In the genomic region with DNA sequence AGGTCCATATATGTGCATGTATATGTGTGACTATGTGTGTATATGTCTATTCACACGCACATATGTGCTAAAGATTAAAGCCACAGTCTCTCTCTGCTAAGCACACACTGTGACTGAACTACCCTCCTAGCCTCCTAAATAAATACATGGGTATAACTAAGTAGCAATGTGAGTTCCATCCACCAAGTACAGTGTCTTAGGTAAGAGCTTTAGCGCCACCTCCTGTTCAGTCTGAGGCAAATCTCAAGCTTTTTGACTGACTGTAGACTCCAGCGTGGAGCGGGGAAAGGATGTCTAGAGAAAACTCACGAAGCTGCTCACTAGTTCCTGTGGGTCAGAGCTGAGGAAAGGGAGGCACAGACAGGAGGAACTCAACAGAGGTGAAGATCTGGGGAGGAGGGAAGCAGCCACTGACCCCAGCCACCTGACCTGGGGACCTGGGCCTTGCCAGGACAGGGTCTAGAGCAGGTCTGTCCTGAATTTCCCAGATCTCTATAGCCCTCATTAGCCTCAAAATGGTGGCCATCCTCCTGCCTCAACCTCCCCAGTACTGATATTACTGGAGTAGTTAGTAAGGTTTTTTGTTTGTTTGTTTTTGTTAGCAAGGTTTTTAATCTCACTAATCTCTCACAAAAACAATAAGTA, we compare ENCODE assay signal across 7 mouse cellular contexts. TPM values are rescaled to one million over a fixed set of nuclear protein-coding genes. Genes with fewer than 3 reads are reported as not detected.
DNase-seq lines count a peak whose midpoint lies in the region; ATAC-seq and TF ChIP-seq lines count a peak whose summit lies in the region.

No protein-coding gene starts in this region.

- no peak overlapping the region for H3K4me3 ChIP-seq in MEL (ENCODE audit: control insufficient read depth in 1 of 2, insufficient read depth in 1 of 2, low read depth in 2 of 2, low read length in 2 of 2)
- no peak overlapping the region for H3K4me3 ChIP-seq in heart, embryonic 14.5 days (ENCODE audit: control insufficient read depth in 1 of 2, insufficient read depth in 1 of 2, low read depth in 1 of 2, low read length in 2 of 2)
- H3K4me3 ChIP-seq in kidney, embryonic 15.5 days (replicated peaks), result no peak overlapping the region
- H3K4me3 ChIP-seq in lung, embryonic 15.5 days, result no peak overlapping the region

- no peaks in the 10 kb centered on the region for H3K9me3 ChIP-seq in MEL (replicated peaks; ENCODE audit: insufficient read depth, low read length)
- H3K9me3 ChIP-seq in heart, embryonic 14.5 days (ENCODE audit: control insufficient read depth, low read length), result no peaks in the 10 kb centered on the region
- H3K9me3 ChIP-seq in kidney, embryonic 15.5 days (replicated peaks), result no peaks in the 10 kb centered on the region
- no peaks in the 10 kb centered on the region for H3K9me3 ChIP-seq in lung, embryonic 15.5 days

- H3K9ac ChIP-seq in MEL (ENCODE audit: control insufficient read depth, low read depth, low read length, poor library complexity, severe bottlenecking), result no peak overlapping the region
- H3K9ac ChIP-seq in heart, embryonic 14.5 days (ENCODE audit: low read length), result no peak overlapping the region
- no peak overlapping the region for H3K9ac ChIP-seq in kidney, embryonic 15.5 days
- no peak overlapping the region for H3K9ac ChIP-seq in lung, embryonic 15.5 days

- H3K27me3 ChIP-seq in MEL (ENCODE audit: control insufficient read depth in 1 of 2, insufficient read depth in 2 of 2, low read length in 2 of 2), result peaks cover 0 to 4% of the 10 kb centered on the region in 2 experiments; a peak in 1 of 4 replicates
- H3K27me3 ChIP-seq in heart, embryonic 14.5 days (ENCODE audit: control insufficient read depth, insufficient read depth, low read length), result no peaks in the 10 kb centered on the region
- no peaks in the 10 kb centered on the region for H3K27me3 ChIP-seq in kidney, embryonic 15.5 days
- H3K27me3 ChIP-seq in lung, embryonic 15.5 days, result no peaks in the 10 kb centered on the region

- peak; percentile 86 for ATAC-seq in CD4-positive, CD25-positive, alpha-beta regulatory T cell, adult 4 months
- ATAC-seq in heart, embryonic 14.5 days (ENCODE audit: insufficient number of reproducible peaks, insufficient read depth, low FRiP score, low read depth), result peak; percentile 59; the same call in 1 of the 2 replicates
- ATAC-seq in kidney, embryonic 15.5 days (replicated peaks; ENCODE audit: low FRiP score), result peak; percentile 71
- peak; percentile 52 for ATAC-seq in lung, embryonic 15.5 days (ENCODE audit: borderline replicate concordance, extremely low read depth, low FRiP score, low TSS enrichment)

- H3K4me1 ChIP-seq in MEL (ENCODE audit: control insufficient read depth in 1 of 2, insufficient read depth in 2 of 2, low read length in 2 of 2), result no peaks in the 10 kb centered on the region
- H3K4me1 ChIP-seq in heart, embryonic 14.5 days (ENCODE audit: control insufficient read depth in 2 of 2, insufficient read depth in 2 of 2, low read length in 2 of 2), result peaks cover 3 to 5% of the 10 kb centered on the region in 2 experiments; a peak in 2 of 4 replicates
- no peaks in the 10 kb centered on the region for H3K4me1 ChIP-seq in kidney, embryonic 15.5 days
- no peaks in the 10 kb centered on the region for H3K4me1 ChIP-seq in lung, embryonic 15.5 days

- whole genome bisulfite sequencing in heart, embryonic 14.5 days, result 22% methylated on average over 5 of the region's 5 CpGs
- WGBS in kidney, embryonic 15.5 days, result 29% methylated on average over 5 of the region's 5 CpGs
- WGBS in lung, embryonic 15.5 days, result 30% methylated on average over 5 of the region's 5 CpGs

- H3K27ac ChIP-seq in MEL (ENCODE audit: control insufficient read depth, low read depth, low read length), result no peak overlapping the region
- no peak overlapping the region for H3K27ac ChIP-seq in heart, embryonic 14.5 days (replicated peaks in 1 of 2; ENCODE audit: control insufficient read depth in 1 of 2, insufficient read depth in 1 of 2, low read depth in 2 of 2, low read length in 2 of 2)
- no peak overlapping the region for H3K27ac ChIP-seq in kidney, embryonic 15.5 days
- H3K27ac ChIP-seq in lung, embryonic 15.5 days, result no peak overlapping the region

- no peak for TF ChIP-seq POLR2A in MEL (IDR thresholded peaks at IDR 0.05; ENCODE audit: control insufficient read depth in 1 of 2, insufficient read depth in 1 of 2, low read depth in 1 of 2, low read length in 2 of 2, poor library complexity in 1 of 2)

- TF ChIP-seq CTCF in MEL (IDR thresholded peaks at IDR 0.05 in 2 of 3, conservative IDR thresholded peaks at IDR 0.05 in 1 of 3; ENCODE audit: control insufficient read depth in 1 of 3, insufficient read depth in 1 of 3, low read depth in 2 of 3, low read length in 3 of 3, poor library complexity in 1 of 3, severe bottlenecking in 1 of 3), result peak; percentile 60 to 89 (median 76)

- H3K36me3 ChIP-seq in MEL (ENCODE audit: control insufficient read depth in 1 of 2, insufficient read depth in 2 of 2, low read length in 2 of 2), result no peaks in the 10 kb centered on the region
- H3K36me3 ChIP-seq in heart, embryonic 14.5 days (ENCODE audit: control insufficient read depth, insufficient read depth, low read length), result peaks cover 58% of the 10 kb centered on the region
- peaks cover 49% of the 10 kb centered on the region for H3K36me3 ChIP-seq in kidney, embryonic 15.5 days
- H3K36me3 ChIP-seq in lung, embryonic 15.5 days, result peaks cover 35% of the 10 kb centered on the region

- no peak overlapping the region for H3K4me2 ChIP-seq in heart, embryonic 14.5 days (ENCODE audit: low read length)
- H3K4me2 ChIP-seq in kidney, embryonic 15.5 days, result no peak overlapping the region
- H3K4me2 ChIP-seq in lung, embryonic 15.5 days, result no peak overlapping the region

- no peaks in the 10 kb centered on the region for H3K79me2 ChIP-seq in MEL (ENCODE audit: control insufficient read depth, insufficient read depth, low read length, poor library complexity)

- TF ChIP-seq EP300 in MEL (IDR thresholded peaks at IDR 0.05; ENCODE audit: low read depth in 1 of 2, low read length in 2 of 2), result no peak

- TF ChIP-seq RAD21 in MEL (IDR thresholded peaks at IDR 0.05; ENCODE audit: low read depth, low read length), result peak; percentile 90

- DNase-seq in MEL (ENCODE audit: low read depth, low spot score), result peak; percentile 79
- peak; percentile 32 to 62 for DNase-seq in cerebellum, postnatal 25 days
- DNase-seq in retina, postnatal 1 day, result peak; percentile 75

TF ChIP-seq in MEL, 35 proteins besides CTCF, POLR2A, EP300 and RAD21:
- TF ChIP-seq SIN3A (IDR thresholded peaks at IDR 0.05; ENCODE audit: low read length) (no peak), USF1 (IDR thresholded peaks at IDR 0.05; ENCODE audit: low read depth, low read length) (no peak), ZC3H11A (IDR thresholded peaks at IDR 0.05; ENCODE audit: low read depth, low read length) (peak; percentile 72), GABPA (IDR thresholded peaks at IDR 0.05; ENCODE audit: low read depth, low read length) (no peak), SMC3 (IDR thresholded peaks at IDR 0.05; ENCODE audit: low read depth, low read length) (peak; percentile 87)
TF ChIP-seq in MEL: peak in this region for 2.

RNA-seq across cellular contexts. Expression of a gene that starts 17.0 kb away (rescaled TPM):
- polyA plus RNA-seq in CD4-positive, CD25-positive, alpha-beta regulatory T cell, adult 4 months (2017; shearing (Covaris generic)), result under 1 TPM; 0.31 to 0.34 TPM
- 0.04 and 0.07 TPM in 2 replicates for total RNA-seq in MEL (2012; rRNA removed)
- polyA plus RNA-seq in MEL (2012; ENCODE audit: insufficient read depth in 1 of 2, insufficient read length in 2 of 2, low read depth in 1 of 2, low replicate concordance in 2 of 2, missing spikeins in 1 of 2), result under 1 TPM in 1 of 2 experiments, not detected in 1; 0.15 TPM
- polyA plus RNA-seq in heart, embryonic 14.5 days (2014; fragmentation: Nextera tagmentation; extraction: Ambion mirVana), result 12.2 and 14.4 TPM in 2 replicates
- polyA plus RNA-seq in kidney, embryonic 15.5 days (2015; fragmentation: Nextera tagmentation; extraction: Ambion mirVana), result 7.8 and 7.9 TPM in 2 replicates
- polyA plus RNA-seq in lung, embryonic 15.5 days (2015; fragmentation: Nextera tagmentation; extraction: Ambion mirVana), result 9.1 and 9.8 TPM in 2 replicates

RNA-seq across cellular contexts. Expression of a gene that starts 22.5 kb away (rescaled TPM):
- polyA plus RNA-seq in CD4-positive, CD25-positive, alpha-beta regulatory T cell, adult 4 months (2017; shearing (Covaris generic)), result 1 to 10 TPM; 1.9 to 4.5 TPM
- 0.56 and 0.92 TPM in 2 replicates for total RNA-seq in MEL (2012; rRNA removed)
- polyA plus RNA-seq in MEL (2012; ENCODE audit: insufficient read depth in 1 of 2, insufficient read length in 2 of 2, low read depth in 1 of 2, low replicate concordance in 2 of 2, missing spikeins in 1 of 2), result under 1 TPM in 1 of 2 experiments, not detected in 1; 0.03 TPM
- polyA plus RNA-seq in heart, embryonic 14.5 days (2014; fragmentation: Nextera tagmentation; extraction: Ambion mirVana), result 0.20 and 0.27 TPM in 2 replicates
- polyA plus RNA-seq in kidney, embryonic 15.5 days (2015; fragmentation: Nextera tagmentation; extraction: Ambion mirVana), result 0.84 and 1.2 TPM in 2 replicates
- 1.6 and 1.9 TPM in 2 replicates for polyA plus RNA-seq in lung, embryonic 15.5 days (2015; fragmentation: Nextera tagmentation; extraction: Ambion mirVana)
